Mouse (Mus musculus): ENCODE results near the gene Mlc1. TPM values are rescaled to one million over a fixed set of nuclear protein-coding genes. Genes with fewer than 3 reads are reported as not detected.

The Mlc1 gene
- total RNA-seq, 2 experiments from 2014 or later: not detected

GRCm38 (mm10) chr15:88942783-88943182, 36.0 kb downstream of the Mlc1 start:
- no peak for ATAC-seq (replicated peaks; ENCODE audit: poor library complexity)

GRCm38 (mm10) chr15:88937291-88937650, 41.5 kb downstream of the Mlc1 start:
- no peak for ATAC-seq (replicated peaks; ENCODE audit: poor library complexity)

GRCm38 (mm10) chr15:88936619-88937290, 42.1 kb downstream of the Mlc1 start:
- peak; percentile 61; the same call in 1 of the 2 replicates for ATAC-seq (replicated peaks; ENCODE audit: poor library complexity)

GRCm38 (mm10) chr15:88934141-88934540, 44.7 kb downstream of the Mlc1 start:
- ATAC-seq (replicated peaks; ENCODE audit: poor library complexity): no peak

GRCm38 (mm10) chr15:88932667-88933066, 46.1 kb downstream of the Mlc1 start:
- no peak for ATAC-seq (replicated peaks; ENCODE audit: poor library complexity)

- no peak for ATAC-seq (replicated peaks; ENCODE audit: poor library complexity)
Measured at GRCm38 (mm10) chr15:88921992-88922310, 56.9 kb downstream of the Mlc1 start.

- peak; percentile 90 for ATAC-seq (replicated peaks; ENCODE audit: poor library complexity)
Measured at GRCm38 (mm10) chr15:88921131-88921991, 57.4 kb downstream of the Mlc1 start.

GRCm38 (mm10) chr15:88920065-88920464, 58.7 kb downstream of the Mlc1 start:
- ATAC-seq (replicated peaks; ENCODE audit: poor library complexity): no peak

- no peak for ATAC-seq (replicated peaks; ENCODE audit: poor library complexity)
Measured at GRCm38 (mm10) chr15:88919328-88919727, 59.5 kb downstream of the Mlc1 start.

- ATAC-seq (replicated peaks; ENCODE audit: poor library complexity): no peak
Measured at GRCm38 (mm10) chr15:88917126-88917525, 61.7 kb downstream of the Mlc1 start.

- ATAC-seq (replicated peaks; ENCODE audit: poor library complexity): no peak
Measured at GRCm38 (mm10) chr15:88916366-88916765, 62.4 kb downstream of the Mlc1 start.

GRCm38 (mm10) chr15:88915046-88915445, 63.8 kb downstream of the Mlc1 start:
- ATAC-seq (replicated peaks; ENCODE audit: poor library complexity): no peak

- no peak for ATAC-seq (replicated peaks; ENCODE audit: poor library complexity)
Measured at GRCm38 (mm10) chr15:88906347-88906746, 72.5 kb downstream of the Mlc1 start.

Other genes with a start within 250 kb of the Mlc1 start
- gene Brd1, start 244.8 kb downstream of the Mlc1 start, total RNA-seq (2015): 31.9 and 32.1 TPM in 2 replicates
- 49.4 and 52.8 TPM in 2 replicates for gene Brd1, start 244.8 kb downstream of the Mlc1 start, total RNA-seq (2017)
- gene Zbed4, start 227.3 kb downstream of the Mlc1 start, total RNA-seq (2015): 47.6 and 58.2 TPM in 2 replicates
- 54.5 and 59.6 TPM in 2 replicates for gene Zbed4, start 227.3 kb downstream of the Mlc1 start, total RNA-seq (2017)
- gene Alg12, start 159.7 kb downstream of the Mlc1 start, total RNA-seq (2015): 10.9 and 18.2 TPM in 2 replicates
- gene Alg12, start 159.7 kb downstream of the Mlc1 start, total RNA-seq (2017): 7.9 and 10.3 TPM in 2 replicates
- 65.2 and 68.1 TPM in 2 replicates for gene Creld2, start 159.4 kb downstream of the Mlc1 start, total RNA-seq (2015)
- gene Creld2, start 159.4 kb downstream of the Mlc1 start, total RNA-seq (2017): 117 and 124 TPM in 2 replicates
- gene Pim3, start 116.8 kb downstream of the Mlc1 start, total RNA-seq (2015): 11.0 and 18.0 TPM in 2 replicates
- 11.1 and 14.3 TPM in 2 replicates for gene Pim3, start 116.8 kb downstream of the Mlc1 start, total RNA-seq (2017)
- gene Ttll8, start 24.6 kb downstream of the Mlc1 start, total RNA-seq (2015): not detected in 2 replicates
- not detected in 2 replicates for gene Ttll8, start 24.6 kb downstream of the Mlc1 start, total RNA-seq (2017)
- not detected in 2 replicates for gene Mov10l1, start 3.9 kb upstream of the Mlc1 start, total RNA-seq (2015)
- gene Mov10l1, start 3.9 kb upstream of the Mlc1 start, total RNA-seq (2017): not detected in 2 replicates
- gene Panx2, start 80.7 kb upstream of the Mlc1 start, total RNA-seq (2015): not detected in 2 replicates
- 0.20 TPM in 1 of 2 replicates, not detected in the other for gene Panx2, start 80.7 kb upstream of the Mlc1 start, total RNA-seq (2017)
- gene Trabd, start 96.1 kb upstream of the Mlc1 start, total RNA-seq (2015): 27.4 and 29.7 TPM in 2 replicates
- 38.0 and 38.6 TPM in 2 replicates for gene Trabd, start 96.1 kb upstream of the Mlc1 start, total RNA-seq (2017)
- 10.1 and 13.4 TPM in 2 replicates for gene Selenoo, start 110.1 kb upstream of the Mlc1 start, total RNA-seq (2015)
- 12.2 and 14.4 TPM in 2 replicates for gene Selenoo, start 110.1 kb upstream of the Mlc1 start, total RNA-seq (2017)
- gene Tubgcp6, start 144.1 kb upstream of the Mlc1 start, total RNA-seq (2015): 22.2 and 24.7 TPM in 2 replicates
- gene Tubgcp6, start 144.1 kb upstream of the Mlc1 start, total RNA-seq (2017): 16.6 and 35.5 TPM in 2 replicates
- gene Hdac10, start 149.7 kb upstream of the Mlc1 start, total RNA-seq (2015): 4.0 and 5.6 TPM in 2 replicates
- gene Hdac10, start 149.7 kb upstream of the Mlc1 start, total RNA-seq (2017): 9.8 and 12.0 TPM in 2 replicates
- 0.49 TPM in 1 of 2 replicates, not detected in the other for gene Mapk12, start 161.7 kb upstream of the Mlc1 start, total RNA-seq (2015)
- 0.04 and 0.47 TPM in 2 replicates for gene Mapk12, start 161.7 kb upstream of the Mlc1 start, total RNA-seq (2017)
- not detected in 2 replicates for gene Mapk11, start 170.6 kb upstream of the Mlc1 start, total RNA-seq (2015)
- 0.10 TPM in 1 of 2 replicates, not detected in the other for gene Mapk11, start 170.6 kb upstream of the Mlc1 start, total RNA-seq (2017)
- gene Plxnb2, start 201.8 kb upstream of the Mlc1 start, total RNA-seq (2015): 12.1 and 12.6 TPM in 2 replicates
- 9.3 and 14.5 TPM in 2 replicates for gene Plxnb2, start 201.8 kb upstream of the Mlc1 start, total RNA-seq (2017)
- 1.6 and 2.4 TPM in 2 replicates for gene Dennd6b, start 217.5 kb upstream of the Mlc1 start, total RNA-seq (2015)
- 1.3 and 2.5 TPM in 2 replicates for gene Dennd6b, start 217.5 kb upstream of the Mlc1 start, total RNA-seq (2017)
- gene Ppp6r2, start 232.5 kb upstream of the Mlc1 start, total RNA-seq (2015): 8.5 and 11.8 TPM in 2 replicates
- gene Ppp6r2, start 232.5 kb upstream of the Mlc1 start, total RNA-seq (2017): 9.8 and 11.2 TPM in 2 replicates